Mouse (Mus musculus): ENCODE measurements around the gene Slc47a1. TPM values are rescaled to one million over a fixed set of nuclear protein-coding genes. Genes with fewer than 3 reads are reported as not detected.

Gene Slc47a1
- polyA plus RNA-seq, 1 experiment from 2014 or later: not detected

GRCm38 (mm10) chr11:61342505-61343420, 35.4 kb downstream of the Slc47a1 start, which contains the start of gene Slc47a2:
Slc47a2 (minus strand) TSS chr11:61342860.
- 5% methylated on average over 61 of the region's 61 CpGs for WGBS
- peaks cover 12% of the 10 kb centered on the region for H3K4me1 ChIP-seq
- no peak within 1 kb of the TSS for H3K27ac ChIP-seq
- H3K4me2 ChIP-seq: peak within 1 kb of the TSS; percentile 64
- H3K9me3 ChIP-seq (replicated peaks): no peaks in the 10 kb centered on the region
- H3K9ac ChIP-seq: peak within 1 kb of the TSS; percentile 45; the same call in 1 of the 2 replicates
- peak within 1 kb of the TSS; percentile 35 for H3K4me3 ChIP-seq
- peaks cover 51% of the 10 kb centered on the region for H3K27me3 ChIP-seq
- no peaks in the 10 kb centered on the region for H3K36me3 ChIP-seq (ENCODE audit: poor library complexity, severe bottlenecking)
- no peak for ATAC-seq

DNA sequence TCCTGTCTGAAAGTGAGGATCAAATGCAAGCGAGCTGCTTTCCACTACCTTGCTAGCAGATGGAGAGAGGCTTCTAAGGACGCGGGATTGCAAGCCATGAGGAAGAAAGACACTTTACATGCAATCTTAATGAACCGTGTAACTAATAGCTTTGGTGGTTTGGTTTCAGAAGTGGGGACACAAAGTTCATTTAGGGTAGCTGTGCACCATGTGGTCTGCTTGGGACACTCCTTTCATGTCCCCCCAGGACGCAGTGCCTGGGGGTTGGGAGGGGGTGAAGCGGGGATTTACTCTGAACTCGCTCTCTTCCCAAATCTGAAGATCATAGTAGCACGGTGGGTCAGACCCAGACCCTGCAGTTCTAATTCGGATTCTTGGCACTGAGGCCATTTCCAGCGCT, 36.2 kb downstream of the Slc47a1 start:
- Histone ChIP-seq H3K27ac (no peak overlapping the region), H3K4me1 (peaks cover 12% of the 10 kb centered on the region), H3K9me3 (replicated peaks) (no peaks in the 10 kb centered on the region), H3K36me3 (ENCODE audit: poor library complexity, severe bottlenecking) (no peaks in the 10 kb centered on the region), H3K4me2 (peak overlapping the region; percentile 64), H3K4me3 (peak overlapping the region; percentile 35; the same call in 1 of the 2 replicates), H3K27me3 (peaks cover 51% of the 10 kb centered on the region), H3K9ac (no peak overlapping the region)
- no peak for ATAC-seq
- WGBS: 13% methylated on average over 10 of the region's 10 CpGs

DNA sequence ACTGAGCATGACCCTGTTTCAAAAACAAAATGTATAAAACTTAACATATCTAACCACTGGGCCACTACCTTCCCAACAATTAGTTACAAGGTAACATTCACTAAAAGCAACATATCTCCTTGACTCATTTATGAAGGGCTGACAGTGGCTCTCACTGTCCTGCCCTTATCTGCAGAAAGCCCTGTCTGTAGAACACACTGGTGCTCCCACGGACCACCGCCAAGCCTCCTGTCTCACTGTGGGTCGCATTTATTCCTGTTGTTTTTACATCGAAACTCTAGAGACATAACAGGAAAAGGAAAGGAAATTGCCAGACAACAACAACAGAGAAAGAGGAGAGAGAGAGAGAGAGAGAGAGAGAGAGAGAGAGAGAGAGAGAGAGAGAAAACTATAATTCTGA, 36.9 kb downstream of the Slc47a1 start:
- H3K4me1 ChIP-seq: peaks cover 12% of the 10 kb centered on the region
- no peak overlapping the region for H3K27ac ChIP-seq
- no peaks in the 10 kb centered on the region for H3K36me3 ChIP-seq (ENCODE audit: poor library complexity, severe bottlenecking)
- 87% methylated on average over 4 of the region's 4 CpGs for whole genome bisulfite sequencing
- H3K9me3 ChIP-seq (replicated peaks): no peaks in the 10 kb centered on the region
- H3K27me3 ChIP-seq: peaks cover 51% of the 10 kb centered on the region
- H3K4me2 ChIP-seq: no peak overlapping the region
- no peak overlapping the region for H3K9ac ChIP-seq
- H3K4me3 ChIP-seq: no peak overlapping the region
- ATAC-seq: no peak

DNA sequence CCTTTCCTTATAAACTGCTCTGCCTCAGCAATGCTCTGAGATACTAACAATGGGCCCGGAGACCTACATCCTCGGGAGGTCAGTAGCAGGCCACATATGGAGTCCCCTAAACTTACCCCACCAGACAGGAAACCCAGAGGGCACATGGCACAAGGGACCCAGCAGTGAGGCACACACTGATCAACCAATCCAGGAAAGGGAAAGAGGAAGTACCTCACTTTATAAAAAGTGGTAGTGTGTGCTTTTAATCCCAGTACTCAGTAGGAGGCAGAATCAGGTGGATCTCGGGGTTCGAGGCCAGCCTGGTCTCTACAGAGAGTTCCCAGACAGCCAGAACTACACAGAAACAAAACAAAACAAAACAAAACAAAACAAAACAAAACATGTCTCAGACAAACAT, 37.8 kb downstream of the Slc47a1 start:
- no peak overlapping the region for H3K4me3 ChIP-seq
- no peak for ATAC-seq
- H3K9me3 ChIP-seq (replicated peaks): no peaks in the 10 kb centered on the region
- no peak overlapping the region for H3K27ac ChIP-seq
- peaks cover 12% of the 10 kb centered on the region for H3K4me1 ChIP-seq
- no peak overlapping the region for H3K4me2 ChIP-seq
- H3K36me3 ChIP-seq (ENCODE audit: poor library complexity, severe bottlenecking): no peaks in the 10 kb centered on the region
- WGBS: 91% methylated on average over 4 of the region's 4 CpGs
- H3K9ac ChIP-seq: no peak overlapping the region
- peaks cover 47% of the 10 kb centered on the region for H3K27me3 ChIP-seq

DNA sequence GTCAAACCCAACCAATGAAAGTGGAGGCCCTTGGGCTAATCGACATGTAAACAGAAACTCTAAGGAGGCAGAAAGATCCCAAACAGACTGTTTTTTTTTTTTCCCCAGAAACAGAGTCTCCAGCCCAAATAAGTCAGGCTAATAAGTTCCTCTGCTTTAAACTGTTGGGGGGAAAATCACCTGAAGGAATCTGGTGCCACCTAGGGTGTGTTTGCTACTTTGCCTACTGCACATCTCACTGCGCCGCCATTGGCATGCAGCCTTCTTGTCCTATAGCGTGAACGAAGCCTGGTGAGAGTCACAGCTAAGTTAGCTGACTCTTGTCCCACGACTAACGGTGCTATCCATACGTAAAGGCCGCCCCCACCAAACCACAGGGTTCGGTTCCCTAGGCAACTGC, 40.6 kb downstream of the Slc47a1 start:
- Histone ChIP-seq H3K27me3 (peaks cover 27% of the 10 kb centered on the region), H3K9me3 (replicated peaks) (no peaks in the 10 kb centered on the region), H3K27ac (no peak overlapping the region), H3K36me3 (ENCODE audit: poor library complexity, severe bottlenecking) (no peaks in the 10 kb centered on the region), H3K9ac (no peak overlapping the region), H3K4me3 (no peak overlapping the region), H3K4me1 (peaks cover 8% of the 10 kb centered on the region), H3K4me2 (no peak overlapping the region)
- 81% methylated on average over 10 of the region's 10 CpGs for WGBS
- ATAC-seq: no peak

GRCm38 (mm10) chr11:61320904-61321687, 57.0 kb downstream of the Slc47a1 start:
- no peaks in the 10 kb centered on the region for H3K27me3 ChIP-seq
- H3K4me1 ChIP-seq: peaks cover 3% of the 10 kb centered on the region; the same call in 1 of the 2 replicates
- H3K27ac ChIP-seq: no peak overlapping the region
- no peak overlapping the region for H3K9ac ChIP-seq
- no peak overlapping the region for H3K4me2 ChIP-seq
- 68% methylated on average over 10 of the region's 10 CpGs for WGBS
- no peaks in the 10 kb centered on the region for H3K36me3 ChIP-seq (ENCODE audit: poor library complexity, severe bottlenecking)
- H3K9me3 ChIP-seq (replicated peaks): no peaks in the 10 kb centered on the region
- H3K4me3 ChIP-seq: no peak overlapping the region
- ATAC-seq: no peak

DNA sequence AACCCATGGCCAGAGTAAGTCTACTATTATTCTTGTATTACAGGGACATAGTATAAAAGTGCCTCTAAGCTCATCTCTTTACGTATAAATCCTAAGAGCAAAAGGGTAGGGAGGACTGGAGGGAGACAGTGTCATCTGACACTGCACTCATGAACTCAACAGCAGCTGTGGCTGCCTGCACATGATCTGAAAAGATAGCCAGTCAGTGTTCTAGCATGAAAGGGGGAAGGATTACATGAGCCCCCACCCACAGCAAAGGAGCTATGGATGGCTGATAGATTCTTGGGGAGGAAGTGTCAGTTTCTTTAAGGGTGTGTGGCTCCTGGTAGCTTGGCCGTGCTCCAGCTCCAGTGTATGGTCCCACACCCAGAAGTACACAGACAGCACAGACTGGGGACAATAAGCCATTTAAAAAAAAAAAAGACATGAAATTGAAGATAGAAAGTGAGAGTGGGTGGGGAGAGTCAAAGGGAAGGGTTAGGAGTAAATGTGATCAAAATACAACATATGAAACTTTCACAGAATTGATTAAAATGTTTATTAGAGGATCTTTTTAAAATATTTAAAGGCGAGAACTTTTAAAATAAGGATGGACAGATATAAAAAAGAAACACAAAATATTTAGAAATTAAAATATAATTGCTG, 58.1 kb downstream of the Slc47a1 start:
- H3K4me2 ChIP-seq: no peak overlapping the region
- H3K9me3 ChIP-seq (replicated peaks): no peaks in the 10 kb centered on the region
- no peak overlapping the region for H3K4me3 ChIP-seq
- peaks cover 3% of the 10 kb centered on the region; the same call in 1 of the 2 replicates for H3K4me1 ChIP-seq
- no peaks in the 10 kb centered on the region for H3K36me3 ChIP-seq (ENCODE audit: poor library complexity, severe bottlenecking)
- no peaks in the 10 kb centered on the region for H3K27me3 ChIP-seq
- no peak overlapping the region for H3K9ac ChIP-seq
- H3K27ac ChIP-seq: no peak overlapping the region
- no peak for ATAC-seq
- 76% methylated on average over 3 of the region's 3 CpGs for WGBS

DNA sequence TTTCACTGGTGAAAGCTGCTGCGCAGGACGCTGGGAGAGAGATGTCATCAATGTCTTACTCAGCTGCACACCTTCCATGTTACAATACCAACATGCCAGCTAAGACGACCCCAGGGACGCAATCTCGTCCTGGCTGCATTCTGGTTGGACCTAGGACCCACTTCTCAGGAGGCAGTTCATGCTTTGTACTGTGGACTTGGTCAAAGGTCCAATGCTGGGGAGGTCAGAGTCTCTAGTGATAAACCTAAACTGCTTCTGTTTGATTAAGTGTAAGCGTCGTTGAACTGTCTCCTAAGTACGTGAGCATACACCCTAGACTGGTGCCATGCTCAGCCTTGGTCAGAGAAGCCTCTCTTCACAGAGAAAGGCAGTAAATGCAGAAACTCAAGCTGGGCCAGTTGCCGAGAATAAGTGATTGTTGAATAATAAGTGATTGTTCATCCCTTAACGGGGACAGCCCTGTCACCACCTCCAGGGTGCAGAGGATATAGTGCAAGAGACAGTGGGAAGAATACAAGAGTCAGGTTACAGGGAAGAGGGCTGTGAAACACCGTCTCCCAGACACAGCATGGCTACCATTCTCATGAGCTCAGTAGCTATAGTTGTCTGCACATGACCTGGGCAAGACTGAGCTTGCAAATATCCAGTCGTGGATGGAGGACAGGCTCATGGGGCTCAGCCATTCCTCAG, 58.8 kb downstream of the Slc47a1 start:
- peaks cover 3% of the 10 kb centered on the region; the same call in 1 of the 2 replicates for H3K4me1 ChIP-seq

GRCm38 (mm10) chr11:61316864-61317263, 61.3 kb downstream of the Slc47a1 start:
- Histone ChIP-seq H3K4me1 (peaks cover 1% of the 10 kb centered on the region; the same call in 1 of the 2 replicates), H3K9ac (no peak overlapping the region), H3K27ac (no peak overlapping the region), H3K4me2 (no peak overlapping the region), H3K36me3 (ENCODE audit: poor library complexity, severe bottlenecking) (no peaks in the 10 kb centered on the region), H3K27me3 (no peaks in the 10 kb centered on the region), H3K4me3 (no peak overlapping the region), H3K9me3 (replicated peaks) (no peaks in the 10 kb centered on the region)
- 70% methylated on average over 2 of the region's 2 CpGs for WGBS
- ATAC-seq: no peak

More for the DNA sequence above, 58.8 kb downstream of the Slc47a1 start:
- Histone ChIP-seq H3K9ac (no peak overlapping the region), H3K27ac (no peak overlapping the region), H3K9me3 (replicated peaks) (no peaks in the 10 kb centered on the region), H3K4me2 (no peak overlapping the region), H3K36me3 (ENCODE audit: poor library complexity, severe bottlenecking) (no peaks in the 10 kb centered on the region), H3K4me3 (no peak overlapping the region), H3K27me3 (no peaks in the 10 kb centered on the region)
- ATAC-seq: no peak
- 65% methylated on average over 12 of the region's 12 CpGs for WGBS

DNA sequence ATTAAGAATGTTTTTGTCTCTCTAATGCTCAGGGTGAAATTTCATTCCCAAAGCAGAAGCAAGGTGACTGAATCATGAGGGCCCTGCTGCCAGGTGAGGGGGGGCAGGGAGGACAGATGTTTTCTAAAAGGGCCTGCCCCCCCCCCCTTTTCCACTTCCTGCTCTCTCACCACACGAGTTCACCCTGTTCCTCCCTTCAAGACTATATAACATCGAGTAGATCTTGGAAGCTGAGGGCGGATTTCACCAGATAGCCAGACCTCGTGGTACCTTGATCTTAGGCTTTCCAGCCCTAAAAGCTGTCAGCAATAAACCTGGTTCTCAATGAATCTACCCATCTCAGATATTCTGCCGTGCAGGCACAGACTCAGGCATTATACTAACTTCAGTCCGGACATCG, 67.8 kb downstream of the Slc47a1 start:
- no peaks in the 10 kb centered on the region for H3K9me3 ChIP-seq (replicated peaks)
- no peaks in the 10 kb centered on the region for H3K27me3 ChIP-seq
- no peak for ATAC-seq
- H3K4me2 ChIP-seq: no peak overlapping the region
- no peak overlapping the region for H3K9ac ChIP-seq
- H3K36me3 ChIP-seq (ENCODE audit: poor library complexity, severe bottlenecking): no peaks in the 10 kb centered on the region
- no peak overlapping the region for H3K4me3 ChIP-seq
- no peak overlapping the region for H3K27ac ChIP-seq
- H3K4me1 ChIP-seq: no peaks in the 10 kb centered on the region
- WGBS: 77% methylated on average over 7 of the region's 7 CpGs

- no peak overlapping the region for H3K9ac ChIP-seq
- no peak overlapping the region for H3K4me3 ChIP-seq
- no peaks in the 10 kb centered on the region for H3K36me3 ChIP-seq (ENCODE audit: poor library complexity, severe bottlenecking)
- WGBS: 66% methylated on average over 12 of the region's 12 CpGs
- H3K27ac ChIP-seq: no peak overlapping the region
- no peak for ATAC-seq
- H3K9me3 ChIP-seq (replicated peaks): no peaks in the 10 kb centered on the region
- no peaks in the 10 kb centered on the region for H3K4me1 ChIP-seq
- no peak overlapping the region for H3K4me2 ChIP-seq
- no peaks in the 10 kb centered on the region for H3K27me3 ChIP-seq
Measured at GRCm38 (mm10) chr11:61309831-61310230, 68.3 kb downstream of the Slc47a1 start.

All from forebrain, embryonic 13.5 days (tissue).